Mouse (Mus musculus): ENCODE results near the gene Rgl1.

- TF ChIP-seq CTCF (IDR thresholded peaks at IDR 0.05; ENCODE audit: low read depth), result no peak
- no peak for TF ChIP-seq EP300 (optimal IDR thresholded peaks at IDR 0.05)
Measured at GRCm38 (mm10) chr1:152717329-152717728, 48.8 kb downstream of the Rgl1 start.

Measured in stomach, postnatal 0 days (tissue).